Mouse (Mus musculus): ENCODE data around the gene Creb5.

The Creb5 gene

DNA sequence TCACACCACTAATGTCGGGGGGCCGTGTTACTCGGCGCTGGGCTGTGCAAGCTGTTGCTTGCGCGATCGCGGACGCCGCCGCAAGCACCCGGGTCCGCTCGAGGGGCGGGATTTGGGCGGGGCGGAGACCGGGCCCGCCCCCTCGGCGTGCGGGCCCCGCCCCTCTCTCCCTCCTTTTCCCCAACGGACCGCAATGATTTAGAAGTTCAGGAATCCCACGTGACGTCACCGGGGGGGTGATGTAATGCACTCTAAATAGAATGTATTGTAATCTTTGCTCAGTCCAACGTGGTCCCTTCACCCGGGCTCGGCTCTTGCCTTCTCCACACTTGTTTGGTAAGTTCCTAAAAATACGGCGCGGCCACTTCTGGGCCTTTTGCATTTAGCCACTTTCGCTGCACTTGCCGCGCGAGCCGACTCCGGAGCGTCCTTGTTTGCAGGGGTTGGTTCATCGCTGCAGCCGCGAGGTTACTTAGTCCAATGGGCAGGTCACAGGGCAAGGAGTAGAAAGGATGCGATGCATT, at the start of gene Creb5:
Gene Creb5, plus strand, starts transcription at position 233 of the 524 bp plus-strand sequence.
- peak; percentile 96 for DNase-seq

DNA sequence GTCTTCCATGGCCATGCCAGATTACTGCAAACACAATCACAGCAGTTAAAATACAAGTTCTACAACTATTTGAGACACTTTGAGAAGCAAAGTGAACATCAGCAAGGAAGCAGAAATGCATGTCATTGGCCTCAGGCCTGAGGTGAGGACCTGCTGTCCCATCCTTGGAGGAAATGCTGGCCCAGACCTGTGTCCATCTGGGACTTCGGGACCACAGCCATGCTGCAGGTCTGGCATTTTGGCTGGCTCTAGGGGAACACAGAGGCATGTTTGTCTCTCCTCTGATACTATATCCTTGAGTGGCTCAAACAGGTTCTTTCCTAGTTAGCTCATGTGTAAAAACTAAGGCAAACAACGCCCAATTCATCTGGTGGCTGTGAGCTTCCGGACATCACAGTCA, 27.2 kb upstream of the Creb5 start:
- peak; percentile 83 for DNase-seq

DNA sequence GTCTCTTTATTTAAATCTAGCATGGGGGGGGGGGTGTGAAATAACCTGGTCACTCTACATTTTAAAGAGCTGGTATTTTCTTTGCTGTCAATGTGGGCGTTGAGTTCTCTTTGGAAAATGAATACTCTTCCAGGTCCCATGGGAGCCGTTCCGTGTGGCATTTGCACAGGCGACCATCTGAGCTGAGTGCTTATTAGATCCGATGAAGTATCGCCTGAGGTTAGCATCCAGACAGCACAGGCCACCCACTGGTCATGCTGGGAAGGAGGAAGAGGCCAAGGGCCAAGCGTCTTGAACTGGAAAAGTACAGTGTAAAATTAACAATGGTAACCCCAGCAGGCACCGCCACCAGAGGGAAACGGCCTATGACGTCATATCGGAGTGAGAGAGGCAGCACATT, 24.7 kb upstream of the Creb5 start:
- peak; percentile 40 for DNase-seq

DNA sequence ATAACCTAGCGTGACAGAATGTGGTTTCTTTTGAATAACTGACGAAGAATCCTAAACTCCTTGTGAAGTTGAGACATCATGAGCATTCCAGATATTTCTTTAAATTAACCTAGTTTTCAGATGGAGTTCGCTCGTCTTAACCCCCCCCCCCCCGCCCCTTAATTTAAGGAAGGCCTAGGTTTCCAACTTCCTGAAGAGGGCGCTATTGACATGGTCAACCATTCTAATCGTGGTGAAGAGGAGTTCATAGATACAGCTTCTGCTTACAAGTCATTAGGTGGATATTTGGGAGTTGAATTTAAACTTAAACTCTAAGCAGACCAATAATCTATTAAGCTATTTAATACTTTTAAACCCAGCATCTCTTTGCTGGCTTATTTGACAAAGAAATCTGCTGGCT, 20.0 kb upstream of the Creb5 start:
- no peak for DNase-seq

DNA sequence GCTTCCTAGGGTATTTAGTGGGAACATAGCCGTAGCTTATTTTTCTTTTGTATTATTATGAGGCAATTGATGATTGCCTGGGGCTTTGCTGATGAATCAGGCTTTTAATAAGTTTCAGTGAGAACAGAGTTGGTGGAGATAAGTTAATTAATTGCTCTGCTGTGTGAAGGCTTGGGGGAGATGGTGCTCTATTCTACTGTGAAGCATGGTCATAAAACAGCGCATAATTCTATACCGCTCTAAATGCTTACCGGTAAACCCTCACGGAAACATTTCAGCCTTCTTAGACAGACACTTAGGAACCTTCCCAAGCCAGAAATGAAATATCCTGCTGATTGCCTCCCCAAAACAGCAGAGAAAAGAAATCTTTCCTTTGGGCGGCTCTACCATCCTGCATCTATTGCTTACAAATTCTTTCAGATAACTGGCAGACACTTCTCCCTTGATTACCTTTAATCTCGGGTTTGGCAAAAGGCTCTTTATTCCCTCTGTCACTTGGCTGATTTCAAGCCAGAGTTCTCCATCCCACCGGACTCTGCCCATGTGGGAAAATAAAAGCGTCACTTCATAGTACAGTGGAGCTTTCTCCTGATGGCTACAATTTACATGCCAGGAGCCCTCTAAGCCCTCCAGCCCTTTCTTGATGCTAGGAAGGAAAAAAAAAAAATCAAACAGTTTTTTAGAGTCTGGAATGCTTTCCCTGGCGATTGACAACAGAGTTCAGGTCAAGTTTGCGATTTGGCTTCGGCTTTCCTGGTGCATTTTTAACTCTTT, 19.2 kb upstream of the Creb5 start:
- no peak for DNase-seq

DNA sequence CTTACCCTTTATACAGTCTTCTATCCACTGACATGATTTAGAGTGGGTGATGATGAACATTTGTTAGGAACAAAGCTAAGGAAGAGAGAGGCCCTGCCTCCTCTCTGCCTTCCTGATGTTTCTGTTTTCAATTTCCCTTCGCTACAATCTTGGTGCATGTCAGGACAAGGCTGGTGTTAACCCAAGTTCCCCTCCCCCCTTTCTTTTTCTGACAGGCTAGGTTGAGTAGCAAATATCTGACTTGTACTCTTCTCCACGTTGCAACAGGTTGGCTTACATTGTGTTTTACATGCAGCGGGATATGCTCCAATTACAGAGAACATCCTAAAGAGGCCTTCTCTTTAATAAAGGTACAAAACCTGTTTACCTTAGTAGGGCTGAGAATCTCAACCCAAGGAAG, 15.9 kb upstream of the Creb5 start:
- no peak for DNase-seq

DNA sequence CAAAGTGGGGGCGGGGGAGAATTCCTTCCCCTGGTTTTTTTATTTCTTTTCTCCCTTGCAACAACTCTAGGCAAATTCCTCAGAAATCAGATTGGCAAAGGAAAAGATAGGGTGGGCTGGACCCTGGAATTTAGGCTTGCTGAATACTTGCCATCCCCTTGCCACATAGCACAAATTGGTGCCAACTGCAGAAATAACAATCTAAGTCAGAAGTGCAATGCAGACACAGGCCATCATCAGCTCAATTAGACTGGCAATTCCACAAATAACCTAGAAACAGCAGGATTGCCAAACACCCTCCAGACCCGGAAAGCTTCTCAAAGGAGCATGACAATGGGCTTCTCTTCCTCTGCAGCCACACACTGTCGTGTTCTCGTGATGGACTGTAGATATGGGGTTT, 15.4 kb upstream of the Creb5 start:
- DNase-seq = no peak

DNA sequence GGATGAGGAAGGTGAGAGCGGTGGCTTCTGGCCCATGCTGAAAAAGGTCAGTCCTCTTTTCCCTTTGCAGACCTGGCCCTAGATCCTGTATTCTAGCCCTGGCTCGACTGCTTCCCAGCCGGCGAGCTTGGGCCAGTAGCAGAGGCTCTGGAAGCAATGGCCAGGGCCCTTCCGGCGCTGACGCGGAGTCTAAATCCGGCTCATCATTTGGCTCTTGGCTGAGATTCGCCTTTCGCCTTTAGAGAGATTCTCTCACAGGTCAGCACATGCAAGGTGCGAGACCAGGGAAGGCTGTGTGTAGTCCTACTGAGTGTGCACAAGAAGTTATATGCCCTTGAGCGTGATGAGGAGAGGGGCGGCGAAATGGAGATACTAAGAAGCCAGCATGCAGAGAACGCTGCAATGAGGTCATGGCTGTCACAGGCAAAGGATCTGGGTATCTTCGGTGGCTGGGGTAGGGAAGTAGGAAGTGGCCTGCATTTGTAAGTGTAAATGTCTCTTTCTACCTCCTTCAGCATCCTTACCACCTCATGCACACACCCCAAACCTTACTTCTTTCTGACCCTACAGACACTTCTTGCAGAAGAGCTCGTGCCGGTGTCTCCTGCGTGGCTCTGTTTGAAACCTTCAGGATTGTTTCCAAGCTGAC, 557 bp upstream of the Creb5 start:
- DNase-seq = peak; percentile 82

DNA sequence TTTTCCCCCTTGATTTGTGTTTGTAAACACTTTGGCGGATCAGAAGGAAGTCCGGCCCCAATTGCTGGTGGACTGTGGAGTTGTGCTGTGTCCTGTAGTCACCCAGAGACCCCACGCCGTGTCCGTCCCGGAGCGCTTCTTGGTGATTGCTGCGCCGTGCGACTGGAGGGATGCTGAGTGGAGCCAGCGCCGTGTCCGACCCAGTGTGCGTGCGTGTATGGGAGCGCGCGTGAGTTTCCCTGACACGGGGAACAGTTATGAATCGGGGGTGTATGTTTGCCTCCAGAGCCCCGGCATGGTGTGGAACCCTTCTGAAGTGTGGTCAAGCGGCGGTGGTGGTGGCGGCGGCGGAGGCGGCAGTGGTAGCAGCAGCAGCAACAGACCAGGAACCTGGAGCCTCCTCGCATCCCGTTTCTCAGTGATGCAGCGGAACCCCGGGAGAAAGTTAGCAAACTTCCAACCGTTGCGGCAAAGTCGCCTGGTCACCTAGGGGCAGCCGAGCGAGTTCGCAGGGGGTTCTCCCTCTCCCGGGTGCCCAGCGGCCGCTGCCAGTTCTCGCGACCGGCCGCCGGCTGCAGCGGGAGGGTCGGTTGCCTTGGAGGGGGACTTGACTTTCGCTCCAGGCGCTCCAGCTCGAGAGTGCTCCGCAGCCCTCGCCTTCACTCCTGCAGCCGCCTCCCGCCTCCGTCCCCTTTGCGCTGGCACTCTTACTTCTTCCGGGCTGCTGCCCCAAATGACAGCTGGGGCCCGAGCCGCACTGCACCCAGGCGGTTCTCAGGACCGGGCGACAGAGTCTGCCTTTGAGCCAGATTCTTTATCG, 702 bp downstream of the Creb5 start:
- DNase-seq = no peak

DNA sequence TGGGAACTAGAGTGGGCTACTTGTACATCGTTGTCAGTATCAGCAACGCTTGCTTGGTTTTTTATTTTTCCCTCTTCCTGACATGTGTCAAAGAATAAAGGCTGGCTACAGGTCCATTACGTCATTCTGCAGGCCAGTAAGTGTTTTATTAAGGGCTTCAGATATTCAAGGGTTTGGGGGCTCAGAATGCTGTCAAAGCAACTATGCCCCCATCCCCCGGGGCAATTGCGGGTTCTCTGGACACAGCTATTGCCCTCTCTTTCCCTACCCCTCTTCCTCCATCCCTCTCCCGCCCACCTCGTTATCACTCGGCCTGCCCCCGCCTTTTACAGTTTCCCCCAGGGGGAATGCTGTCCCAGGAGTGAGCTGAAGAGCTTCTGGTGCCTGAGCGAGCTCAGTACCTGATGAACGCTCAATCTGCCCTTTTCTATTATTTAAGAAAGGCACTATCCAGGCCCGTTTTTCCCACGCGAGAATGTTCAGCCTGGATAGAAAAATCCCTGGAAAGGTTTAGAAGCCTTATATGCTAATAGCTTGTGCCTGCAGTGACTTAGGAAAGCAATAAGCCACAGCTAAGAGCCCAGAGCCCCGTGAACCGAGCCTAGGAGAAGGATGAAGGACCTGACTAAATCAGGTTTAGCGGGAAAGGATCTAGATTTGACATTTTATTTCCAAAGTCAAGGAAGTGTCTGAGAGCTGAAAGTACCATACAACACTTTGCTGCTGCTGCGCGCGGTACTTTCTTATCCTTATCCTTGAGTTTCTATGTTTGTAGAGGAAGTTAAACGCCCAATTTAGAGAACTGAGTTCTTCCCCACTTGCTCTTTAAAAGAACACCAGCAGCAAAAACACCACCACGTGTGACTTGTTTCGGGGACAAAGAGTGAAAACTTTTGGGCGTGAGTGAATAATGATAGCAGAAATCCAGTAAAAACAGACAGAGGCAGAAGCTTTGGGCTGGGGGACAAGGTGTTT, 1.8 kb downstream of the Creb5 start:
- DNase-seq = peak; percentile 43

DNA sequence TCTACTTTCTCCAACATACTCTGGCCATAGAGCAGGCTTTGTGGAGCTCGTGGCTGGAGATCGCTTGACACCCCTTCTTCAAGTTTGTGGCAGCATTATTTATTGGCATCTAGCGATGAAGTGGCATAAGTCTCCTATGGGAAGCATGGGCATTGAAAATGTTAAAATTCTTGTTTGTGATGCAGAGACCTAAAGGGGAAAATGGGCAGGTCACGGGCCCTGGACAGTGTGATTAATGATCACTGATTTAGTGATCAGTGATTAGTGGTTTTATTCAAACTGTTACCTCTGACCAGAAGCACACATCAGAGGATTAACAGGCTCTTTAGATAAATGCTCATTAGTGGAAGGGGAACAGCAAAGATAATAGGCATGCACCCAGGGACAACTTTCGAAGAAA, 2.6 kb downstream of the Creb5 start:
- peak; percentile 10 for DNase-seq

DNA sequence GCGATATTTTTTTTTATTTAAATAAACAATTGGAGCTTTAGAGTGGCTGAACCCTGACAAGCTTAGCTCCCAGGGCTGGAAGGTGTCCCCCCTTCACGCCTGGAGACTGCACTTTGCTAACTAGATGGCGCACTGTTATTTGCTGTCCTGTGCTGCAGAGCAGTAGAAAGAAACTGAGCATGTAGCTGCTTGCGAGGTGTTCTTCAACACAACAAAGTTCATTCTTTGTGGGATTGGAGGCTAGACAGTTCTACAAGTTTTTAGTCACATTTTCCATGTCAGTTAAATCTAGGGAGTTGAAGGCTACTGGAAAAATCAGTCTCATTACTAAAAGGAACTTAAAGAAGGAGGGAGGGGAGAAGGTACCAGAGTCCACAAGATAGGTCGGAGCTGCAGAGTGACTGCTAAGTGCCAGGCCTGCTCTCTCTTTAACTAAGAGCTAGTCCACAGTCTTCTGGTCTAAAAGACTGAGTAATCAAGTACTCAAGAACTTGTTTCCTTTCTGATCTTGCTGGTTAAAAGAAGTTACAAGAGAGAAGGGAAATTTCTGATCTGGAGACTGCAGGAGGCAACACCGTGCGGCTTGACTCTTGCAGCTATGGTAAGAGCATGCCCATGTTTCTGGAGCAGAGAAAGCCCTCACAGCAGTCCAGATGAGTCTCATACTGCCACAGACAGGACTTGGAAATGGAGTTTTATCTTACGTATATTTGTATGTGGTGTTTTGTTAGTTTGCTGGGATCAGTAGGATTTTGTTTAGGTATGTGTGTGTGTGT, 3.3 kb downstream of the Creb5 start:
- DNase-seq = peak; percentile 14

DNA sequence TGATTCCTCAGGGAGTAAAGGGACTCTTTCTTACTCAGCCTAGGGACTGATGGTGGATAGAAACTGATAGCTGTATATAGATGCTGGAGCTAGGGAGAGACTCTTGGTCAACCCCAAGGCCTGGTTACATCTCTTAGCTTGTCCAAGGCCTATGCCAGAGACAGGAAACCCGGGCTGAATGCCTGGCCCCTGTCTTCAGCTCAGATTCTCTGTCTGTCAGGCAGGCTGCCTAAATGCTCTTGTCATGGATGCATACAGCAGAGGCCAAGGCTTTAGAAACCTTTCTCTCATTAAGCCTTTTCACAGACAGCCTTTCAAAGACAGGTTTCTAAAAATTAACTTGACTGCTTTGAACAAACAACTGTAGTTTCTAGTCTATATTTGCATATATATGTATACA, 5.9 kb downstream of the Creb5 start:
- DNase-seq = no peak

DNA sequence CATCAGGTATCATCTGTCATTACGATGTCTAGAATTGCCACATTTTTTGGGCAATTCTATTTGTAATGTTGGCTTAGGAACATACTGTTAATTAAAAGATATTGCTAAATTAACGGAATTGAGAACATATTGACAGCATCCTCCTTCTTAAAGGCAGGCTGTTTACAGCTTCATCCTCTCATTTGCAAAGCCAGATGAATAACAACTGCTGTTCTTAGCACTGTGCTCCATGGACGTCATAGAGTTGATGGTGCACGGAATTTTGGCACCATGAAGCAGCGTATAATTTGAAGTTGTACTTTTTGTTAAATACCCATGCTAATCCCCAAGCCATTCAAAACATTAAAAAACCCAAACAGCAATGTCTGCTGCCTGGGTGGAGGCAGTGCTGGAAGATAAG, 10.8 kb downstream of the Creb5 start:
- DNase-seq = no peak

DNA sequence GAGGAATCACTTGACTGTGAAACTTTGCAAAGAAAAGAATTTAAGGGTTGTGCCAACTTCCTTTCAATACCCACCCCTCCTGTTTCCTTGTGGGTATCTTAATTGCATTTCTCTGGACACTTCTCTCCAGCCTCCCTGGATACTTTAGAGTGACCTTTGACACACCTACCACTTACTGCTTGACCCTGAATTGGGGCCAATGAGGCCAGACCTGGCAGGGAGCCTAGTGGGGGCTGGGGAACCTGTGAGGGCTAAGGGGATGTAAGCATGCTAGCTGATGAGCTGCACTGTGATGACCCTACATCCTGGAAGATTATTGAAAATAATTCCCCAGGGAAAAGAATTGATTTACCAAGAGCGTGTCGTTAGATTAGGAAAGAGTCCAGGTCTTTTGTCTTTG, 17.1 kb downstream of the Creb5 start:
- DNase-seq = no peak

DNA sequence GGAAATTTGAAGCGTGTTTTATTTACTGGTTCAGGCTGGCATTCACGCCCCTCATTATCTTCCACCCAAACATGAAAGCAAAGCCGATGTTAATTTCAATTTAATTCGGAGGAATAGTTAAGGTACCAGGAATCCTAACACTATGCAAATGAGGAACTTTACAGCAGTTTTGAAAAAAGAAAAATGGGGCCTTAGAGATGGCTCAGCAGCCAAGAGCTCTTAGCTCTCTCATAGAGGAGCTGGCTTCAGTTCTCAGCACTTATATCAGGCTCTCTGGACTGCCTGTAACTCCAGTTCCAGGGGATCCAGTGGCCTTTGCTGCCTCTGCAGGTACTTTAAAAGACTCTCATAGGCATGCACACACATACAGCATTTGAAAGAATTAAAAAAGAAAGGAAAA, 19.1 kb downstream of the Creb5 start:
- no peak for DNase-seq

DNA sequence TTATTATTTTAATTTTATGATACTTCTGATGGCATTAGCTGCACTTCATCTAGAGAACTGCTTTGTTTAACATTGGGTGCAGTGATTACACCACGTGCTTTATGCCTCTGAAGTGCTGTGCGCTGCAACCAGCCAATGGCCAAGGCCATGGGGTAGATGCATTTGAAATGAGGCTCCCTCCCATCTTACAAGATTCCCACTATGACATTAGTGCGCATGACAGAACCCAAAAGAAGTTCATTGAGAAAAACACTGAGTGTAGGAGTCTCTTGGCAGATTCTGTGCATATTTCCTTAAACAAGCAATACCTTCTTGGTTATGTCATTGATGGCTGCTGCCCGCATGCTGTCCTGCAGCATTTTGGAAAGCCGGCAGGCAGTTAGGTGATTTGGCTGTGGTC, 19.6 kb downstream of the Creb5 start:
- DNase-seq = no peak

DNA sequence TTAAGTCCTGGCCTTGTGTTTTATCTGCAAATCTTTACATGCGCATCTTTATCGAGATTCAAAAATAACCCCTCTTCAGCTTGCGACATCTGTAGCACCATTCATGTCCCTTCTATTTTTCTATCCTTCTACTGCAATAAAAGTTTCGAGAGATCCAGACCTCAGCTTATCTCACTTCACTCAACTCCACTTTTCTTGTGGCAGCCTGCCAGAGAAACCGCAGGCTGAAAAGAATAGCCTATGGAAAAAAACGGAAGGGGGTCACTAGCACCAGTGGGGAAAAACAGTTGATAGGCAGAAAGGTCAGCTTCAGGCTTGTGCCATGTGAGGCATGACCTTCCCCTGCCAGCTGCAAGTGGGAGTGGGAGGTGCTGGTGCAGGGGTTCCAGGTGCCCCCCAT, 21.6 kb downstream of the Creb5 start:
- no peak for DNase-seq

DNA sequence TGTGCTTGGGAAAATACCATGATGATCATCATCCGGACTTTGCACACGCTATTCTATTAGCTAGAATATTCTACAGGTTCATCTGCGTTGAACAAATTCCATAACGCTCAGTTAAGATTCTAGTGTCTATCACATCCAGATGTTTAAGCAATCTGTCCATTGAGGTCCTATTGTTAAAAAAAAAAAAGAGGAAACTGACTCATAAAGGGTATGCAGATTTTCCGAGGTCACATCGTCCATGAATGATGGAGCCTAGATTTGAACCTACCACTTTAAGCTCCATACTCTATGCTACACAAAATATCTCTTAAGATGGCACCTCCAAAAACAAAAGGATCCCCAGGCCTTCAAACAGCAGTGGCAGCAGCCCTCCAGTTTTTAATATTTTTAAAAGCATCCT, 26.5 kb downstream of the Creb5 start:
- DNase-seq = no peak

DNA sequence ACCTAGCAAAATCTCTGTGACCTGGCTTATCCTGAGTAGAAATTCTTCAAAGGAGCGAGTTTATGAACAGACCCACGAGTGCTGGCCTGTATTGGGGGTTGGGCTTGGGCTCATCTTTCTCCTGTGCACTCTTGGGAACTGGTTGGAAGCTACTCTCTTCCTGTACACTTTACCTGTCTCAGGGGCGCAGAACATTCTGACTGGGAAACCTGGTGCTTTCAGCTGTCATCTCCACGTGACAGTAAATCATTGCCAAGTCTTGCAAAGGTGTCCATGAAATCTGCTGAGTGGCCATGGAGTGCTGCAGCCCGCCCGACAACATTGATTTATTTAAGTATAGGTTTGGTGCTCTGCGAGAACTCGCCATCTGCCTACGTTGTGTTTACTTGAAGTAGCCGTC, 27.1 kb downstream of the Creb5 start:
- DNase-seq = no peak

DNA sequence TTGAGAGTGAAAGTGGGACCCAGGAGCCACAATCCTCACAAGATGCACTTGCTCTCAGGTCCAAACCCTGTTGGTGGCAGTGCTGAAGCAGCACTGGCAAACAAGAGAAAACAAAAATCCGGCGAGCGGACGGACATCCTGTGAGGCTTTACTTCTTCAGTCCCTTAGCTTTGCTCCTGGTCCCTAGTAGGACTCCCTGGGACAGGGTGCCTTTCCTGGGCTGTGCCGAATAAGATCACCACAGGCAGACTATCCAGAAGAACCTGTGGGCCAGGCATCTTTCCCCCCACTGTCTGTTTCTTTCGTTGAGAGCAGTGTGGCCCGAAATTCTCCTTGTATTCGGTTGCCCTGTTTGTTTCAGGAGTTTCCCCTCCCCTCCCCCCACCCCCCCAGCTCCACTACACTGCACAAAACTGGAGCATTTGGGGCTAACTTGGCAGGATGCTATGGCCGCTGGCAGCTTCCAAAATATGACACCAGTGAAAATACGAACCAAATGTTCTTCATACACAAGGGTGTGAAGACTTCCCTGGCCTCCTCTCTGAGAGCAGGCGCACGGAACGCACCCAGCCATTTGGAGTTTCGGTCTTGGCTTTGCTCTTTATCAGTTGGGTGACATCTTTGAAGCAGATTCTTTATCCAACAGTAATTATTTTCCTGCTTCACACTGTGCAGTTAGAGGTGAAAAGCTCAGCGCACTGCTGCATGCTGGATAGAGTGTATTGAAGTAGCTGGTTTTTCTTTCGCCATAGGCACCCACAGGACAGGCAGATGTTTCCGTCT, 32.7 kb downstream of the Creb5 start:
- DNase-seq = peak; percentile 77
